In the genomic region with DNA sequence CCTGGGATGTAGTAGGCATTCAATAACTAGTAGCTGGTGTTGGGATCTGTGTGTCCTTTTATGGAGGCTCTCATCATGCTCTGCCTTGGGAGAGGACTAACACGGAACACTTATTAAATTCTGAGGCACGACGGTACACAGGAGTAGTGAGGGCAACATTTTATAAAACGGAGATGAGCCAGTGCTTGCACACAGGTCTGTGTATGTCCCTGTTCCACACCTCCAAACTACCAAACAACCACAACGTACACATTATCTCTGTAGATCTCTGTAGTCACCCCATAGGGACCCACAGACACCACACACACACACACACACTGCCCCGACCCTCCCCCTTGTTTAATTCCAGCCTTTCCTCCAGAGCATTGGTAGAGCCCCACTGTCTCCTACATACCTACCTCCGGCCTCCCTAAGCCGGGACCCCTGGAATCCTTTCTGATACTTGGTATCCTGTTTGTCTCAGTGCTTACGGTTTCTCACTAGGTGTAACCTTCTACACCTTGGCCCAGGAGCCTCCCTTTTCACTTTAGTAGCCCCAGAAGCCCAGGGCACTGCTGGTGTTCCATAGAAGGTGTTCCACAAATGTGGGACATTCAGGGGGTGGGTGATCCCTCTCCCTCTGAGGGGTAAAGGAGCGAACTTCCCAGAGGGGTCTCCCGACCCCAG, we compare ENCODE assay signal across 12 mouse cellular contexts. TPM values are rescaled to one million over a fixed set of nuclear protein-coding genes. Genes with fewer than 3 reads are reported as not detected.
DNase-seq lines count a peak whose midpoint lies in the region; ATAC-seq and TF ChIP-seq lines count a peak whose summit lies in the region.
"Had no signal": no experiment of that assay in that cellular context is flagged by ENCODE, and none has a peak within 500 bp of the region (broad histone marks: within the 10 kb centered on the region; RNA-seq: fewer than 3 reads in every experiment).

No protein-coding gene starts in this region.

- WGBS in forebrain, embryonic 14.5 days, result 58% methylated on average over 11 of the region's 11 CpGs
- 47% methylated on average over 11 of the region's 11 CpGs for WGBS in liver, postnatal 0 days (ENCODE audit: insufficient replicate concordance)

- peaks cover 62% of the 10 kb centered on the region for H3K27me3 ChIP-seq in E14TG2a.4 (ENCODE audit: insufficient read depth, low read length)
- H3K27me3 ChIP-seq in forebrain, embryonic 14.5 days (replicated peaks; ENCODE audit: control insufficient read depth, insufficient read depth, low read length), result peaks cover 6% of the 10 kb centered on the region
- peaks cover 52% of the 10 kb centered on the region for H3K27me3 ChIP-seq in liver, postnatal 0 days (ENCODE audit: insufficient read depth, low read length)

- peak overlapping the region; percentile 87 for H3K9ac ChIP-seq in forebrain, embryonic 14.5 days (ENCODE audit: low read length)
- H3K9ac ChIP-seq in liver, postnatal 0 days (replicated peaks), result no peak overlapping the region

- no peak for ATAC-seq in forebrain, embryonic 14.5 days
- no peak for ATAC-seq in liver, postnatal 0 days
- no peak for ATAC-seq in monocyte, adult 5-6 weeks (replicated peaks; ENCODE audit: insufficient number of reproducible peaks, low FRiP score, low TSS enrichment, poor library complexity, severe bottlenecking)

- peak overlapping the region; percentile 79 for H3K4me2 ChIP-seq in forebrain, embryonic 14.5 days (ENCODE audit: low read length)
- H3K4me2 ChIP-seq in liver, postnatal 0 days (ENCODE audit: low read depth, low read length), result no peak overlapping the region

- H3K4me3 ChIP-seq in E14TG2a.4 (replicated peaks; ENCODE audit: low read length), result peak overlapping the region; percentile 81
- peak overlapping the region; percentile 42 for H3K4me3 ChIP-seq in forebrain, embryonic 14.5 days (ENCODE audit: low read depth, low read length)
- H3K4me3 ChIP-seq in liver, postnatal 0 days (ENCODE audit: low read depth, low read length), result peak overlapping the region; percentile 22; the same call in 1 of the 2 replicates

- no peak for TF ChIP-seq EP300 in liver, postnatal 0 days (IDR thresholded peaks at IDR 0.05; ENCODE audit: low read depth)

- intact Hi-C loops in left cerebral cortex, postnatal 14 days (cut with DNase I), result no loop called here

- H3K27ac ChIP-seq in forebrain, embryonic 14.5 days (ENCODE audit: low read depth, low read length), result no peak overlapping the region
- H3K27ac ChIP-seq in liver, postnatal 0 days (ENCODE audit: low read depth), result no peak overlapping the region
- H3K27ac ChIP-seq: macrophage had no signal

- DNase-seq in cerebellum, adult 11 months, result peak; percentile 42
- DNase-seq in cerebellum, postnatal 4 days (ENCODE audit: low spot score in 2 of 2), result no peak
- no peak for DNase-seq in forebrain, embryonic 14.5 days (ENCODE audit: low spot score)
- no peak for DNase-seq in liver, postnatal 0 days
- DNase-seq in layer of hippocampus, postnatal 36 days, result no peak
- no peak for DNase-seq in left cerebral cortex, postnatal 14 days (ENCODE audit: low spot score in 2 of 2)
- DNase-seq: embryo, embryonic 11 days had no signal

- peaks cover 11% of the 10 kb centered on the region for H3K4me1 ChIP-seq in E14TG2a.4 (replicated peaks; ENCODE audit: low read depth, low read length)
- peaks cover 2% of the 10 kb centered on the region; the same call in 1 of the 2 replicates for H3K4me1 ChIP-seq in forebrain, embryonic 14.5 days (ENCODE audit: control insufficient read depth, insufficient read depth, low read length)
- H3K4me1 ChIP-seq in liver, postnatal 0 days (ENCODE audit: insufficient read depth), result no peaks in the 10 kb centered on the region

- H3K36me3 ChIP-seq in E14TG2a.4 (ENCODE audit: insufficient read depth, low read length), result no peaks in the 10 kb centered on the region
- no peaks in the 10 kb centered on the region for H3K36me3 ChIP-seq in forebrain, embryonic 14.5 days (ENCODE audit: control insufficient read depth, insufficient read depth, low read length)
- H3K36me3 ChIP-seq in liver, postnatal 0 days (replicated peaks; ENCODE audit: insufficient read depth, low read length), result no peaks in the 10 kb centered on the region

- no peak for TF ChIP-seq CTCF in E14TG2a.4 (conservative IDR thresholded peaks at IDR 0.05; ENCODE audit: low read length)
- TF ChIP-seq CTCF in liver, postnatal 0 days (IDR thresholded peaks at IDR 0.05; ENCODE audit: low read depth), result no peak

- no peaks in the 10 kb centered on the region for H3K9me3 ChIP-seq in E14TG2a.4 (ENCODE audit: low read length)
- H3K9me3 ChIP-seq in forebrain, embryonic 14.5 days (replicated peaks; ENCODE audit: control insufficient read depth, low read length), result no peaks in the 10 kb centered on the region
- no peaks in the 10 kb centered on the region for H3K9me3 ChIP-seq in liver, postnatal 0 days (ENCODE audit: low read length)

RNA-seq across cellular contexts. Expression of gene Mmp24, which starts 0.7 kb away (rescaled TPM):
- 11.7 and 13.1 TPM in 2 replicates for polyA plus RNA-seq in forebrain, embryonic 14.5 days (2014; fragmentation: Nextera tagmentation; extraction: Ambion mirVana)
- polyA plus RNA-seq in liver, postnatal 0 days (2015; fragmentation: Nextera tagmentation; extraction: Ambion mirVana), result not detected in 2 replicates
- 0.10 TPM in 1 of 3 replicates, not detected in the others for total RNA-seq in monocyte, adult 5-6 weeks (2017)
- total RNA-seq in layer of hippocampus, postnatal 36 days (2021), result 10 to 100 TPM; 42.0 to 46.5 TPM
- total RNA-seq in left cerebral cortex, postnatal 14 days (2021), result 10 to 100 TPM; 45.8 to 50.0 TPM

RNA-seq across cellular contexts. Expression of gene Procr, which starts 23.5 kb away (rescaled TPM):
- 2.2 and 4.3 TPM in 2 replicates for polyA plus RNA-seq in forebrain, embryonic 14.5 days (2014; fragmentation: Nextera tagmentation; extraction: Ambion mirVana)
- 1.1 and 1.7 TPM in 2 replicates for polyA plus RNA-seq in liver, postnatal 0 days (2015; fragmentation: Nextera tagmentation; extraction: Ambion mirVana)
- not detected in 3 replicates for total RNA-seq in monocyte, adult 5-6 weeks (2017)
- 1 to 10 TPM in 1 of 2 experiments, under 1 TPM in 1; 0.63 to 1.3 TPM for total RNA-seq in layer of hippocampus, postnatal 36 days (2021)
- total RNA-seq in left cerebral cortex, postnatal 14 days (2021), result 1 to 10 TPM; 1.8 to 1.9 TPM

RNA-seq across cellular contexts. Expression of gene Gm17581, which starts 38.7 kb away (rescaled TPM):
- polyA plus RNA-seq in forebrain, embryonic 14.5 days (2014; fragmentation: Nextera tagmentation; extraction: Ambion mirVana), result not detected in 2 replicates
- polyA plus RNA-seq in liver, postnatal 0 days (2015; fragmentation: Nextera tagmentation; extraction: Ambion mirVana), result not detected in 2 replicates
- total RNA-seq in monocyte, adult 5-6 weeks (2017), result not detected in 3 replicates
- not detected for total RNA-seq in layer of hippocampus, postnatal 36 days (2021)
- total RNA-seq in left cerebral cortex, postnatal 14 days (2021), result not detected
- total RNA-seq: hematopoietic stem cell, adult 5-6 weeks had no signal
- polyA plus RNA-seq: macrophage; small intestine, adult 2 months had no signal

RNA-seq across cellular contexts. Expression of gene BC029722, which starts 44.8 kb away (rescaled TPM):
- 21.9 and 24.0 TPM in 2 replicates for polyA plus RNA-seq in forebrain, embryonic 14.5 days (2014; fragmentation: Nextera tagmentation; extraction: Ambion mirVana)
- 6.6 and 7.5 TPM in 2 replicates for polyA plus RNA-seq in liver, postnatal 0 days (2015; fragmentation: Nextera tagmentation; extraction: Ambion mirVana)
- 8.5 to 10.6 TPM (median 9.7 TPM) in 3 replicates for total RNA-seq in monocyte, adult 5-6 weeks (2017)
- 10 to 100 TPM; 51.4 to 57.4 TPM for total RNA-seq in layer of hippocampus, postnatal 36 days (2021)
- total RNA-seq in left cerebral cortex, postnatal 14 days (2021), result 10 to 100 TPM; 45.7 to 50.3 TPM

RNA-seq across cellular contexts. Expression of gene Edem2, which starts 45.1 kb away (rescaled TPM):
- polyA plus RNA-seq in forebrain, embryonic 14.5 days (2014; fragmentation: Nextera tagmentation; extraction: Ambion mirVana), result 39.9 TPM in 2 replicates
- polyA plus RNA-seq in liver, postnatal 0 days (2015; fragmentation: Nextera tagmentation; extraction: Ambion mirVana), result 28.4 and 30.2 TPM in 2 replicates
- 28.7 to 43.2 TPM (median 37.4 TPM) in 3 replicates for total RNA-seq in monocyte, adult 5-6 weeks (2017)
- total RNA-seq in layer of hippocampus, postnatal 36 days (2021), result 10 to 100 TPM; 21.7 to 25.0 TPM
- total RNA-seq in left cerebral cortex, postnatal 14 days (2021), result 10 to 100 TPM; 16.6 to 17.8 TPM

Comparison
In these comparisons a context has a peak if more than half of its experiments do, and no peak if none do; other contexts are left out.
1. H3K4me3 ChIP-seq: peak in every context shown above with its lines; median percentile 81 in E14TG2a.4; 42 in forebrain, embryonic 14.5 days; 22 in liver, postnatal 0 days.
2. RNA of gene Mmp24, which starts 0.7 kb away (total RNA-seq): 45.8 to 50.0 TPM in left cerebral cortex, postnatal 14 days and 42.0 to 46.5 TPM in layer of hippocampus, postnatal 36 days; 0.10 TPM in monocyte, adult 5-6 weeks; every median in the first group is over 10 times any median in the second.